Mouse (Mus musculus) heart, postnatal 25 days (tissue): ENCODE results near the gene Exoc6b. TPM values are rescaled to one million over a fixed set of nuclear protein-coding genes. Genes with fewer than 3 reads are reported as not detected.

Experiments used
- DNase-seq: peaks from one replicate; pipeline ENCODE4 v3.0.0; 2022; ENCODE audit warnings: low spot score
- intact Hi-C: fragments of 180-260 bp; cut with DNase I; formaldehyde crosslinking; loops from one replicate; pipeline ENCODE4 v1.15.1; 2025
- total RNA-seq, 2 experiments: library from RNA; stranded (reverse); gene quantifications; 2 replicates each; pipeline ENCODE4 v1.2.3; 2021

Exoc6b gene
- total RNA-seq, 2 experiments from 2014 or later = 17.4 to 18.5 TPM

DNA sequence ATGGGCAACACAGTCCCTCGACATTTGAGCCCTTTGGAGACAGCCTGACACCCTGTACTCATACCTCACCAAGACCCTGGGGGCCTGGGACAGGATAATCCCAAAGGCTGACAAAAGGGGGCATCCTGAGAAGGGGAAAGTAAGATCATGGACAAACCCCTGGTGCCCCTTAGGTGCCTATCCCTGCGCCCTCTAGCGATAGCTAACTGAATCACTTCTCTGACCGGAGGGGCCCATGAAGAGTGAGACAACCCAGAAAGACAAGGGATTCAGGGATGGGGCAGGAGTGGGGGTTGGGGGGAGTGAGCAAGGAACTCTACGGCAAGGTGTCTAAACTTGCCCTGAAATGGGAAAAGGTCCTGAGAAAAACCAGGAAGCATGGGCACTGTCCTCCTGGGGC lies 490.4 kb downstream of the Exoc6b start:
- DNase-seq = no peak
- intact Hi-C loops = loop anchor here (5.0 kb wide), 2 partner anchors 172 to 487 kb away; no protein-coding TSS in a partner anchor

DNA sequence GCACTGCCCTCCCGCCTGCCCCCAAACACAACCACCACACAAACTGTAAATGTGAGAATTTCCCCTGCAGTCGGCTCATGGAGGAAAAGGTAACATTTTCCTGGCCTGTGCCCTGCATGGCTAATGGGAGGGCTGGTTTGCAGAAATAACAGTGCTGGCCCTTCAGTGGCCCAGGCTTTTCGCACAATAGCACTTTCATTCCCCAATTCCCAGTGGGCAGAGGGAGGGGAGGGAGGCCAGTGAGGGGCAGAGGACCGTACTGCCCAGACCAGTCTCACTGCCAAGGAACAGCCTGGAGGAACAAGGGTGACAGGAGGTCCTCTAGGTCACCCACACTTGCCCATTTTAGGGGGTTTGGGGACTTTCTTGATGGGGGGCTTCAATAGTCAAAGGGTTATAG lies 491.4 kb downstream of the Exoc6b start:
- intact Hi-C loops = loop anchor here (5.0 kb wide), 2 partner anchors 171 to 486 kb away; no protein-coding TSS in a partner anchor
- DNase-seq = no peak

DNA sequence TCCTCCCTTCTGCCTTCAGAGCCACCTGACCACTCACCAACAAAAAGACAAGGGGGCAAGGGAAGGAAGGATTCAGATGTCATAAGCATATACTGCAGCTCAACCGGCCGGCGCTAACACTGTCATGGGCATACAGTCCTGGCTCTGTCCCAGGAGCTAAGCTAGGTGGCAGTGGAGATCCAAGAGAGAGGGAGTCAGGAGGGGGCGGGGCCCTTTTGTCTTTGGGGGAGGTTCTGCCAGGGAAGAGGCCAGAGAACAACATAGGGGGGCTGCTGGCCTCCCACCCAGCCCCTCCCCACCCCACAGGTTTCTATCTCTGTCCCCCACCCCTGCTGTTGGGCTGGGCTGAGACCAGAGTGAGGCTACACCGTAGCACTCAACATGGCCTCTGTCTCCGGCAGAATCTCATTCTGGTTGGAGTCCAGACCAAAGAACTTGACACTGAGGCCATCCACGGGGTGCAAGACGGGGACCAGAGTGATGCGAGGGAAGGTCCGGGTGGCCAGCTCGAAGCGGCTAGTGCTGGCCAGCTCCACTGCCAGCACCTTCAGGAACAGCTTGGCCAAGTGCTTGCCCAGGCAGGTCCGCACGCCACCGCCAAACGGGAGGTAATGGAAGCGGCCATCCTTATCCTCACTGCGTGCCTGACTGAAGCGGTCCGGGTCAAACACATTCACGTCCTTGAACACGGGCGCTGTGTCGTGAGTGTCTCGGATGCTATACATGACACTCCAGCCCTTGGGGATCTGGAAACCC lies 495.2 kb downstream of the Exoc6b start:
- intact Hi-C loops = loop anchor here (5.0 kb wide), 1 partner anchor 67 kb away; no protein-coding TSS in a partner anchor
- DNase-seq = no peak

DNA sequence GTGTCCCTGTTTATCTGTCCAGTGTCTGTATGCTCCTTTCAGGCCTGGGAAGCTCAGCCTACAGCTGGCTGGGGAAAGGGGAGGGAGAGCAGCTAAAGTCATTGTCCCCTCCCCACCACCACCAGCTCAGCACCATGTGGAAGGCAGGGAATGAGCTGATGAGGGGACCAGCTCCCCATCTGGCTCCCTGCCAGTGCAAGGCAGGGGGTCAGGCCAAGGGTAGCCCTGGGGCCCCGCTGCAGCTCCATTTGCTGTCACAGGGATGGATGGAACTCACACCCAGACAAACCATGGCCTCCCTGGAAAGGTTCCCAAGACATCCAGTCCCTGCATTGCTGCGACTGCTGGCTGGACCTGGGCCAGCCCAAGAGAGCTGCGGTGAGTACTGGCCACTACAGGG lies 499.3 kb downstream of the Exoc6b start:
- intact Hi-C loops = loop anchor here (5.0 kb wide), 1 partner anchor 63 kb away; no protein-coding TSS in a partner anchor

DNA sequence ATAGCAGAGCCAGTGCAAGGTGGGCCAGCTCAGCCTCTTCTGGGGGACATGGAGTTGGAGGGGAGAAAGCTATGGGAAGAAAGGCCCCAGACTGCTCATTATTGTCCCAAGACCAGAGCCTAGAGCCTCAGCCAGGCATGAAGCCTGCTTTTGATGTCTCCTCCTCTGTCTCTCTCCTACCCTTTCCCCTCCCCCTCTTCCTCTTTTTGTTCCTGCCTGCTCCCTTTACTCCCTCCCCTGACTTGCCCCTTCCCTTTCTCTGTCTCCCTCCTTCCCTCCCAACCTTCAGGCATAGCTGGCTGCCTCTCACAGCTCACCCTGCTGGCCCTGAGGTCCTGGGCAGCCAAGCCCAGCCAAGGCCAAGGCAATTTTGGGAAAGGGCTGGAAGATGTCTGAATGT lies 499.7 kb downstream of the Exoc6b start:
- no peak for DNase-seq
- intact Hi-C loops = no loop called here

More for the DNA sequence above, 499.3 kb downstream of the Exoc6b start:
- DNase-seq = no peak

DNA sequence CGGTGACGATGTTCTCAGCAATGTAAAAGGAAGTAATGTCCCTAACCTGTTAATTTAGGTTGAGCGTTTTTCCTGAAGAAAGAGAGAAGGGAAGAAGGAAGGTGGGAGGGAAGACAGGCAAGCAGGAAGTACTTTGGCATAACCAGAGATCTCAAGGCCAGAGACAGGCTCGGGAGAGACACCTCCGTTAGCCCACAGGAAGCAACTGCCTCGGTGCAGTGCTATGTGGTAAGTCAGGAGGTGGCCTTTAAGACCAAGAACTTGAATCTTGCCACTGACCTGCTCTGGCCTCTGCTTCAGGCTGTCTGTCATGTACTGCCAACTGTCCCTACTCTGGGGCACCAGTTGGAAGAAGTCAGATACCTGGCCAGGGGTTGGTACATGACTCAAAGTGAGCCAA lies 500.4 kb downstream of the Exoc6b start:
- DNase-seq = no peak
- intact Hi-C loops = no loop called here

Other genes with a start within 250 kb of the Exoc6b start
- gene Spr, start 68.3 kb upstream of the Exoc6b start, total RNA-seq = 10 to 100 TPM; 73.5 to 76.8 TPM
- gene Emx1, start 117.9 kb upstream of the Exoc6b start, total RNA-seq = not detected